ENCODE assay signal across 26 mouse cellular contexts in genomic region chr6:136782761-136783160, GRCm38 (mm10). TPM values are rescaled to one million over a fixed set of nuclear protein-coding genes. Genes with fewer than 3 reads are reported as not detected.
DNase-seq lines count a peak whose midpoint lies in the region; ATAC-seq lines count a peak whose summit lies in the region.
"Had no signal": no experiment of that assay in that cellular context is flagged by ENCODE, and none has a peak within 500 bp of the region (broad histone marks: within the 10 kb centered on the region; RNA-seq: fewer than 3 reads in every experiment).

No protein-coding gene starts in this region.

- peak overlapping the region; percentile 79; the same call in 1 of the 2 replicates for H3K27ac ChIP-seq in intestine, embryonic 15.5 days
- no peak overlapping the region for H3K27ac ChIP-seq in kidney, embryonic 14.5 days (ENCODE audit: low read depth, low read length)
- H3K27ac ChIP-seq: embryonic facial prominence, embryonic 12.5 days; gastrocnemius, adult 2 months; heart, embryonic 10.5 days; hindbrain, embryonic 14.5 days; midbrain, embryonic 10.5 days; neural tube, embryonic 13.5 days had no signal

- peak overlapping the region; percentile 38 for H3K4me2 ChIP-seq in intestine, embryonic 15.5 days (replicated peaks)
- H3K4me2 ChIP-seq in kidney, embryonic 14.5 days (replicated peaks; ENCODE audit: low read depth, low read length), result no peak overlapping the region
- H3K4me2 ChIP-seq: embryonic facial prominence, embryonic 12.5 days; hindbrain, embryonic 14.5 days; neural tube, embryonic 13.5 days had no signal

- no peak overlapping the region for H3K4me3 ChIP-seq in intestine, embryonic 15.5 days (replicated peaks)
- H3K4me3 ChIP-seq in kidney, embryonic 14.5 days (ENCODE audit: low read length), result no peak overlapping the region
- H3K4me3 ChIP-seq: embryonic facial prominence, embryonic 12.5 days; gastrocnemius, adult 2 months; heart, embryonic 10.5 days; midbrain, embryonic 10.5 days; myocyte; neural tube, embryonic 13.5 days had no signal

- H3K9me3 ChIP-seq in intestine, embryonic 15.5 days, result no peaks in the 10 kb centered on the region
- H3K9me3 ChIP-seq in kidney, embryonic 14.5 days (ENCODE audit: control insufficient read depth, low read length), result no peaks in the 10 kb centered on the region
- H3K9me3 ChIP-seq: embryonic facial prominence, embryonic 12.5 days; heart, embryonic 10.5 days; neural tube, embryonic 13.5 days had no signal

- 0 out of 2 replicates have a peak, but pooled peaks cover 5% of the 10 kb centered on the region for H3K4me1 ChIP-seq in intestine, embryonic 15.5 days (replicated peaks)
- H3K4me1 ChIP-seq in kidney, embryonic 14.5 days (ENCODE audit: control insufficient read depth, insufficient read depth, low read length), result no peaks in the 10 kb centered on the region
- H3K4me1 ChIP-seq: embryonic facial prominence, embryonic 12.5 days; midbrain, embryonic 10.5 days; neural tube, embryonic 13.5 days had no signal

- no peak overlapping the region for H3K9ac ChIP-seq in intestine, embryonic 15.5 days
- no peak overlapping the region for H3K9ac ChIP-seq in kidney, embryonic 14.5 days (ENCODE audit: low read depth, low read length)
- H3K9ac ChIP-seq: embryonic facial prominence, embryonic 12.5 days; forebrain, postnatal 0 days; hindbrain, embryonic 14.5 days; neural tube, embryonic 13.5 days had no signal

- H3K27me3 ChIP-seq in intestine, embryonic 15.5 days (replicated peaks), result no peaks in the 10 kb centered on the region
- no peaks in the 10 kb centered on the region for H3K27me3 ChIP-seq in kidney, embryonic 14.5 days (ENCODE audit: control insufficient read depth, insufficient read depth, low read length)
- H3K27me3 ChIP-seq: embryonic facial prominence, embryonic 12.5 days; neural tube, embryonic 13.5 days had no signal

- H3K36me3 ChIP-seq in intestine, embryonic 15.5 days, result no peaks in the 10 kb centered on the region
- no peaks in the 10 kb centered on the region for H3K36me3 ChIP-seq in kidney, embryonic 14.5 days (ENCODE audit: control insufficient read depth, insufficient read depth, low read length)
- H3K36me3 ChIP-seq: embryonic facial prominence, embryonic 12.5 days; heart, embryonic 10.5 days; midbrain, embryonic 10.5 days; neural tube, embryonic 13.5 days had no signal

- peak; percentile 33 for DNase-seq in layer of hippocampus, adult 9-11 months
- no peak for DNase-seq in layer of hippocampus, postnatal 14 days (ENCODE audit: low spot score in 2 of 2)
- DNase-seq in brain, adult 2 months (ENCODE audit: low read depth, low spot score), result peak; percentile 69
- DNase-seq in right cerebral cortex, postnatal 25 days, result peak; percentile 14
- no peak for DNase-seq in thymus, postnatal 14 days
- DNase-seq: adrenal gland, postnatal 36 days; cerebellum, adult 11 months; cerebellum, postnatal 14 days; forebrain, postnatal 0 days; gastrocnemius, adult 2 months; heart, postnatal 4 days; layer of hippocampus, postnatal 36 days; lung, postnatal 10 days; retina, postnatal 1 day; thymus, adult 2 months had no signal

- WGBS in intestine, embryonic 15.5 days, result 67% methylated on average over 9 of the region's 9 CpGs
- WGBS in kidney, embryonic 14.5 days, result 87% methylated on average over 9 of the region's 9 CpGs

- ATAC-seq in intestine, embryonic 15.5 days, result no peak
- no peak for ATAC-seq in kidney, embryonic 14.5 days (ENCODE audit: low FRiP score, low TSS enrichment)
- ATAC-seq: forebrain, postnatal 0 days; inflammation-experienced regulatory T-cells, adult 6 months; midbrain, embryonic 16.5 days had no signal

RNA-seq across cellular contexts. Expression of gene Gucy2c, which starts 1.2 kb away (rescaled TPM):
- under 1 TPM; 0.46 to 0.52 TPM for total RNA-seq in layer of hippocampus, postnatal 14 days (2021)
- 72.4 and 75.1 TPM in 2 replicates for polyA plus RNA-seq in intestine, embryonic 15.5 days (2015; fragmentation: Nextera tagmentation; extraction: Ambion mirVana)
- 0.10 TPM in 1 of 2 replicates, not detected in the other for polyA plus RNA-seq in kidney, embryonic 14.5 days (2014; fragmentation: Nextera tagmentation; extraction: Ambion mirVana)
- total RNA-seq: adrenal gland, postnatal 36 days; gastrocnemius, adult 2 months; heart, postnatal 4 days had no signal
- polyA plus RNA-seq: forebrain, embryonic 11.5 days; inflammation-experienced regulatory T-cells, adult 6 months had no signal

RNA-seq across cellular contexts. Expression of gene Hist4h4, which starts 21.5 kb away (rescaled TPM):
- total RNA-seq in layer of hippocampus, postnatal 14 days (2021), result 10 to 100 TPM; 10.9 to 12.0 TPM
- polyA plus RNA-seq in intestine, embryonic 15.5 days (2015; fragmentation: Nextera tagmentation; extraction: Ambion mirVana), result 0.40 and 0.49 TPM in 2 replicates
- polyA plus RNA-seq in kidney, embryonic 14.5 days (2014; fragmentation: Nextera tagmentation; extraction: Ambion mirVana), result 1.2 and 2.3 TPM in 2 replicates

RNA-seq across cellular contexts. Expression of gene H2afj, which starts 25.3 kb away (rescaled TPM):
- total RNA-seq in layer of hippocampus, postnatal 14 days (2021), result 10 to 100 TPM; 72.0 to 72.6 TPM
- 199 and 202 TPM in 2 replicates for polyA plus RNA-seq in intestine, embryonic 15.5 days (2015; fragmentation: Nextera tagmentation; extraction: Ambion mirVana)
- 96.0 and 104 TPM in 2 replicates for polyA plus RNA-seq in kidney, embryonic 14.5 days (2014; fragmentation: Nextera tagmentation; extraction: Ambion mirVana)

RNA-seq across cellular contexts. Expression of gene BC049715, which starts 44.7 kb away (rescaled TPM):
- 1 to 10 TPM; 2.2 to 4.6 TPM for total RNA-seq in layer of hippocampus, postnatal 14 days (2021)
- 0.82 and 1.3 TPM in 2 replicates for polyA plus RNA-seq in intestine, embryonic 15.5 days (2015; fragmentation: Nextera tagmentation; extraction: Ambion mirVana)
- 1.7 and 1.9 TPM in 2 replicates for polyA plus RNA-seq in kidney, embryonic 14.5 days (2014; fragmentation: Nextera tagmentation; extraction: Ambion mirVana)

RNA-seq across cellular contexts. Expression of gene Wbp11, which starts 45.3 kb away (rescaled TPM):
- 100 to 1,000 TPM; 123 to 133 TPM for total RNA-seq in layer of hippocampus, postnatal 14 days (2021)
- 85.1 and 92.7 TPM in 2 replicates for polyA plus RNA-seq in intestine, embryonic 15.5 days (2015; fragmentation: Nextera tagmentation; extraction: Ambion mirVana)
- polyA plus RNA-seq in kidney, embryonic 14.5 days (2014; fragmentation: Nextera tagmentation; extraction: Ambion mirVana), result 91.5 and 136 TPM in 2 replicates

Comparison
In these comparisons a context has a peak if more than half of its experiments do, and no peak if none do; other contexts are left out.
1. DNase-seq: peak in layer of hippocampus, adult 9-11 months (single experiment), brain, adult 2 months (single experiment) and right cerebral cortex, postnatal 25 days (single experiment); none in layer of hippocampus, postnatal 14 days (0 of 2) and thymus, postnatal 14 days (single experiment).
2. RNA of gene Gucy2c, which starts 1.2 kb away (polyA plus RNA-seq): 72.4 to 75.1 TPM in intestine, embryonic 15.5 days; 0.10 TPM in kidney, embryonic 14.5 days; every median in the first group is over 10 times any median in the second.